Mouse (Mus musculus) stomach, embryonic 16.5 days (tissue): ENCODE measurements around the gene Capza2. TPM values are rescaled to one million over a fixed set of nuclear protein-coding genes. Genes with fewer than 3 reads are reported as not detected.

Experiments used
- ATAC-seq: fragments of 200-750 bp; cut with Nextera tagmentation; 2 replicates; pipeline ENCODE4 v1.8.0; 2017; ENCODE audit warnings: moderate number of reproducible peaks, moderate TSS enrichment; ENCODE audit not compliant: insufficient read depth, low FRiP score
- H3K27ac ChIP-seq: fragments of 300-500 bp; sonication (generic); 2 replicates; pipeline ENCODE4 v1.5.1; 2014; ENCODE audit warnings: low read length
- H3K27me3 ChIP-seq: fragments of 300-500 bp; sonication (generic); 2 replicates; pipeline ENCODE4 v1.6.1; 2014; ENCODE audit warnings: low read length, control low read depth, mixed read lengths; ENCODE audit not compliant: control insufficient read depth, insufficient read depth
- H3K36me3 ChIP-seq: fragments of 300-500 bp; sonication (generic); 2 replicates; pipeline ENCODE4 v1.6.1; 2014; ENCODE audit warnings: low read length; ENCODE audit not compliant: control insufficient read depth, insufficient read depth
- H3K4me1 ChIP-seq: fragments of 300-500 bp; sonication (generic); 2 replicates; pipeline ENCODE4 v1.6.1; 2014; ENCODE audit warnings: low read length, control low read depth, mixed read lengths; ENCODE audit not compliant: control insufficient read depth, insufficient read depth
- H3K4me2 ChIP-seq: fragments of 300-500 bp; sonication (generic); 2 replicates; pipeline ENCODE4 v1.6.1; 2014; ENCODE audit warnings: low read depth, low read length, mixed read lengths
- H3K4me3 ChIP-seq: fragments of 300-500 bp; sonication (generic); replicated peaks from 2 replicates; pipeline ENCODE4 v1.5.1; 2014; ENCODE audit warnings: mild to moderate bottlenecking, low read length
- H3K9ac ChIP-seq: fragments of 300-500 bp; sonication (generic); 2 replicates; pipeline ENCODE4 v1.6.1; 2014; ENCODE audit warnings: low read length
- H3K9me3 ChIP-seq: fragments of 300-500 bp; sonication (generic); replicated peaks from 2 replicates; pipeline ENCODE4 v1.6.1; 2016; ENCODE audit warnings: low read length, control low read depth; ENCODE audit not compliant: control insufficient read depth
- WGBS: fragments of 180-500 bp; shearing (Covaris S2); extraction: QIAGEN DNeasy Blood & Tissue Kit; methylation state at CpG from one replicate; pipeline ENCODE4 v1.1.7; 2014; 5-methylcytosine and 5-hydroxymethylcytosine counted together
- polyA plus RNA-seq: library from polyadenylated mRNA; unstranded; fragments of >200 nt; fragmentation: Nextera tagmentation; extraction: Ambion mirVana; gene quantifications from 2 replicates; pipeline ENCODE4 v1.2.1, GENCODE M21; 2015

Gene Capza2
- polyA plus RNA-seq, 1 experiment from 2014 or later, result 241 TPM

GRCm38 (mm10) chr6:17666024-17666423 is 30.0 kb downstream of the Capza2 start:
- H3K4me3 ChIP-seq, result no peak overlapping the region
- no peaks in the 10 kb centered on the region for H3K9me3 ChIP-seq
- no peaks in the 10 kb centered on the region for H3K4me1 ChIP-seq
- no peak overlapping the region for H3K27ac ChIP-seq
- H3K27me3 ChIP-seq, result no peaks in the 10 kb centered on the region
- peaks cover 12% of the 10 kb centered on the region for H3K36me3 ChIP-seq
- no peak overlapping the region for H3K9ac ChIP-seq
- ATAC-seq, result no peak
- H3K4me2 ChIP-seq, result no peak overlapping the region

DNA sequence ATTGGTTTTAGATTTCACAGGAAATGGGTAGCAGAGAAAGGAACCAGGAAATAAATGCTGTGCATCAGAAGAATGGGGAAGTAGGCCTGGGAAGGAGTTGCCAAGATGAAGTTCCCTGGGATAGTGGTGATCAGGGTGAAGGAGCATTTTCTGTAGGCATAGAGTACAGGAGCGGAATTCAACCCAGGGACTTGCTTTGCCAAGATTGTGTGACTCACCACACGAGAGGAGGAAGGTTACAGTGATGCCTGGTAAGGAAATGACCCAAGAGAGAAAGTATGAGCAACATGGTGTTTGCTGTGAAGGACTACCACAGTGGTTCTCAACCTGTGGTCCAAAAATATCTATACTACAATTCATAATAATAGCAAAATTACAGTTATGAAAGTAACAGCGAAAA is 31.8 kb downstream of the Capza2 start:
- Histone ChIP-seq H3K9me3 (no peaks in the 10 kb centered on the region), H3K36me3 (peaks cover 8% of the 10 kb centered on the region; the same call in 1 of the 2 replicates), H3K27me3 (no peaks in the 10 kb centered on the region), H3K27ac (no peak overlapping the region), H3K9ac (no peak overlapping the region), H3K4me1 (no peaks in the 10 kb centered on the region), H3K4me3 (no peak overlapping the region), H3K4me2 (no peak overlapping the region)
- no peak for ATAC-seq
- WGBS, result 89% methylated on average over 3 of the region's 3 CpGs

DNA sequence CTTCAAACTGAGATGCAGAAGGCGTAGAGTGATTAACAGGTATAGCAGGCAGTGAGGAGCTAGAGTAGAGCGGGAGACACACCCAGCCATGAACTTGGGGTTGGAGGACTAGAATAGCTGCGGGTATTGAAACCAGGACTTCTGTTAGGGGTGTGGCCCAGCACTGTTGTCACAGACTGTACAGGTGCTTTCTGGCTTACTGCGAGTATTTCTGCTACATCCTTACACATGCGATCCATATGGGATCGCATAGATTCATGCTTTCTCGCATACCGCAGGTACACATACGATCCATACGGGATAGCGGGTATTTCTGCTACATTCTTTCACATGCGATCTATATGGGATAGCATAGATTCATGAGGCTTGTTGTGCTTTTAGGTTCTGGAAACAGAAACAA is 32.3 kb downstream of the Capza2 start:
- Histone ChIP-seq H3K9ac (no peak overlapping the region), H3K36me3 (peaks cover 8% of the 10 kb centered on the region; the same call in 1 of the 2 replicates), H3K9me3 (no peaks in the 10 kb centered on the region), H3K27ac (no peak overlapping the region), H3K4me3 (no peak overlapping the region), H3K4me2 (no peak overlapping the region), H3K4me1 (no peaks in the 10 kb centered on the region), H3K27me3 (no peaks in the 10 kb centered on the region)
- 95% methylated on average over 12 of the region's 12 CpGs for WGBS
- ATAC-seq, result no peak

DNA sequence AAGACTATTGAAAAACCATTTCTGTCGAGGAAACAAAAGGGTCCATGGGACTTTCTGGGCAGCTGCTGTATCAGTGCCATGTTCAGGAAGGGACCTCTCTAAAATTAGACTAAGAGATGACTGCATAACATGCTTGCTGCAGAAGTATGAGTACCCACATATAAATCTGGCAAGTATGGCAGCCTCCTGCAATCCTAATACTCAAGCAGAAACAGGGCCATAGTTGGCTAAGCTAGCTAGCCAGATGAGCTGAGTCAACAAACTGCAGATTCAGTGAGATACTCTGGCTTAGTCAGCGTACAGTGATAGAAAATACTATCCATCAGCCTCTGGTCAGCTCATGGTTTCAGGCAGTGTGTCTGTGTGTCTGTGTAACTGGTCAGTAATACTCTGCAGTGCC is 33.8 kb downstream of the Capza2 start:
- whole genome bisulfite sequencing, result 88% methylated on average over 2 of the region's 2 CpGs
- H3K27ac ChIP-seq, result no peak overlapping the region
- no peaks in the 10 kb centered on the region for H3K4me1 ChIP-seq
- 0 out of 2 replicates have a peak, but pooled peaks cover 5% of the 10 kb centered on the region for H3K36me3 ChIP-seq
- no peak overlapping the region for H3K4me3 ChIP-seq
- no peak overlapping the region for H3K9ac ChIP-seq
- H3K4me2 ChIP-seq, result no peak overlapping the region
- ATAC-seq, result no peak
- H3K9me3 ChIP-seq, result no peaks in the 10 kb centered on the region
- no peaks in the 10 kb centered on the region for H3K27me3 ChIP-seq

- H3K27ac ChIP-seq, result no peak overlapping the region
- 20% methylated on average over 12 of the region's 12 CpGs for WGBS
- ATAC-seq, result no peak
- no peaks in the 10 kb centered on the region for H3K36me3 ChIP-seq
- no peak overlapping the region for H3K4me2 ChIP-seq
- H3K9me3 ChIP-seq, result no peaks in the 10 kb centered on the region
- H3K9ac ChIP-seq, result no peak overlapping the region
- H3K4me3 ChIP-seq, result no peak overlapping the region
- H3K4me1 ChIP-seq, result no peaks in the 10 kb centered on the region
- H3K27me3 ChIP-seq, result no peaks in the 10 kb centered on the region
Measured at GRCm38 (mm10) chr6:17675019-17675756, 39.2 kb downstream of the Capza2 start.

DNA sequence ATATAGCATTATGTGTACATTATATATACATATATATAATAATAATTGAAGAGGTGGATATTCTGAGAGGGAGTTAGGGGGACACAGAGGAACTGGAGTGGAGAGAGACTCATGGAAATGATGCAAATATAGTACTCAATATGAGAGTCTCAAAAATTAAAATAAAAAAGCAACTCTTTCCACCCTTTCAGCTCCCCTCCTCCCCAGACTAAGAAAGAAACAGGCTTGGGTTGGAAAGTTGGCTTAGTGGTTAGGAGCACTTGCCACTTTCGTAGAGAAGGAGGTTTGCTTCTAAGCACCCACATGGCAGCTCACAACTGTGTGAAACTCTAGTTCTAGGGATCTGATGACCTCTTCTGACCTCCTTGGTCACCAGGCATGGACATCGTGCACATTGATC is 41.0 kb downstream of the Capza2 start:
- WGBS, result 76% methylated on average over 2 of the region's 2 CpGs
- no peak for ATAC-seq

GRCm38 (mm10) chr6:17680266-17680925 is 44.4 kb downstream of the Capza2 start:
- Histone ChIP-seq H3K4me2 (no peak overlapping the region), H3K4me3 (no peak overlapping the region), H3K27ac (no peak overlapping the region), H3K9ac (no peak overlapping the region), H3K4me1 (no peaks in the 10 kb centered on the region), H3K36me3 (no peaks in the 10 kb centered on the region), H3K9me3 (no peaks in the 10 kb centered on the region), H3K27me3 (no peaks in the 10 kb centered on the region)
- ATAC-seq, result no peak
- 76% methylated on average over 6 of the region's 6 CpGs for WGBS

More for the DNA sequence above, 41.0 kb downstream of the Capza2 start:
- Histone ChIP-seq H3K4me3 (no peak overlapping the region), H3K4me2 (no peak overlapping the region), H3K27ac (no peak overlapping the region), H3K27me3 (no peaks in the 10 kb centered on the region), H3K9me3 (no peaks in the 10 kb centered on the region), H3K9ac (no peak overlapping the region), H3K4me1 (no peaks in the 10 kb centered on the region), H3K36me3 (no peaks in the 10 kb centered on the region)

GRCm38 (mm10) chr6:17681810-17682209 is 45.8 kb downstream of the Capza2 start:
- H3K9me3 ChIP-seq, result no peaks in the 10 kb centered on the region
- H3K27ac ChIP-seq, result no peak overlapping the region
- no peak overlapping the region for H3K4me2 ChIP-seq
- H3K27me3 ChIP-seq, result no peaks in the 10 kb centered on the region
- no peaks in the 10 kb centered on the region for H3K36me3 ChIP-seq
- WGBS, result 97% methylated on average over 8 of the region's 8 CpGs
- H3K9ac ChIP-seq, result no peak overlapping the region
- peak; percentile 33 for ATAC-seq
- no peaks in the 10 kb centered on the region for H3K4me1 ChIP-seq
- no peak overlapping the region for H3K4me3 ChIP-seq

- Histone ChIP-seq H3K4me1 (0 out of 2 replicates have a peak, but pooled peaks cover 5% of the 10 kb centered on the region), H3K9ac (no peak overlapping the region), H3K9me3 (0 out of 2 replicates have a peak, but pooled peaks cover 3% of the 10 kb centered on the region), H3K27me3 (no peaks in the 10 kb centered on the region), H3K27ac (no peak overlapping the region), H3K4me3 (no peak overlapping the region), H3K4me2 (no peak overlapping the region), H3K36me3 (no peaks in the 10 kb centered on the region)
- WGBS, result 63% methylated on average over 5 of the region's 5 CpGs
- no peak for ATAC-seq
Measured at GRCm38 (mm10) chr6:17688676-17689075, 52.6 kb downstream of the Capza2 start.
